Mouse (Mus musculus) kidney, embryonic 15.5 days (tissue): Measurements from ENCODE around the gene 4930507D05Rik. TPM values are rescaled to one million over a fixed set of nuclear protein-coding genes. Genes with fewer than 3 reads are reported as not detected.
A peak's percentile ranks its signal among the peaks of the same experiment; 100 is the strongest.
"Not testable (repeated sequence)": the region's sequence is repeated elsewhere in the genome, so short reads cannot be mapped to it uniquely, and the experiment has no call there.

Experiments
- ATAC-seq: fragments of 200-750 bp; cut with Nextera tagmentation; replicated peaks from 2 replicates; pipeline ENCODE4 v1.8.0; 2017; ENCODE audit warnings: moderate TSS enrichment; ENCODE audit not compliant: low FRiP score
- H3K27ac ChIP-seq: fragments of 300-500 bp; sonication (generic); 2 replicates; pipeline ENCODE4 v1.5.1; 2015; ENCODE audit warnings: mild to moderate bottlenecking, inconsistent platforms
- H3K27me3 ChIP-seq: fragments of 300-500 bp; sonication (generic); 2 replicates; pipeline ENCODE4 v1.6.1; 2015; ENCODE audit warnings: inconsistent platforms
- H3K36me3 ChIP-seq: fragments of 300-500 bp; sonication (generic); 2 replicates; pipeline ENCODE4 v1.6.1; 2015; ENCODE audit warnings: inconsistent platforms
- H3K4me1 ChIP-seq: fragments of 300-500 bp; sonication (generic); 2 replicates; pipeline ENCODE4 v1.6.1; 2015; ENCODE audit warnings: inconsistent platforms
- H3K4me2 ChIP-seq: fragments of 300-500 bp; sonication (generic); 2 replicates; pipeline ENCODE4 v1.6.1; 2015; ENCODE audit warnings: moderate library complexity, mild to moderate bottlenecking, inconsistent platforms
- H3K4me3 ChIP-seq: fragments of 300-500 bp; sonication (generic); replicated peaks from 2 replicates; pipeline ENCODE4 v1.5.1; 2015; ENCODE audit warnings: mild to moderate bottlenecking, inconsistent platforms
- H3K9ac ChIP-seq: fragments of 300-500 bp; sonication (generic); 2 replicates; pipeline ENCODE4 v1.6.1; 2015; ENCODE audit warnings: mild to moderate bottlenecking, inconsistent platforms
- H3K9me3 ChIP-seq: fragments of 300-500 bp; sonication (generic); replicated peaks from 2 replicates; pipeline ENCODE4 v1.6.1; 2016; ENCODE audit warnings: inconsistent platforms
- WGBS: fragments of 180-500 bp; shearing (Covaris S2); methylation state at CpG from one replicate; pipeline ENCODE4 v1.1.7; 2015; ENCODE audit warnings: mixed read lengths; 5-methylcytosine and 5-hydroxymethylcytosine counted together
- polyA plus RNA-seq: library from polyadenylated mRNA; unstranded; fragments of >200 nt; fragmentation: Nextera tagmentation; extraction: Ambion mirVana; gene quantifications from 2 replicates; pipeline ENCODE4 v1.2.1, GENCODE M21; 2015

Gene 4930507D05Rik
- polyA plus RNA-seq, 1 experiment from 2014 or later: 0.71 TPM

GRCm38 (mm10) chr10:62421127-62421526, 28.2 kb upstream of the 4930507D05Rik start:
- Histone ChIP-seq H3K4me2 (no peak overlapping the region), H3K27me3 (no peaks in the 10 kb centered on the region), H3K27ac (no peak overlapping the region), H3K9me3 (no peaks in the 10 kb centered on the region), H3K9ac (no peak overlapping the region), H3K36me3 (no peaks in the 10 kb centered on the region), H3K4me3 (no peak overlapping the region), H3K4me1 (peaks cover 18% of the 10 kb centered on the region)
- WGBS: 85% methylated on average over 3 of the region's 3 CpGs
- no peak for ATAC-seq

- H3K9me3 ChIP-seq: no peaks in the 10 kb centered on the region
- no peak within 1 kb of the TSS for H3K9ac ChIP-seq
- WGBS: 53% methylated on average over 15 of the region's 15 CpGs
- no peak within 1 kb of the TSS for H3K4me3 ChIP-seq
- ATAC-seq: peak; percentile 53
- H3K4me1 ChIP-seq: peaks cover 18% of the 10 kb centered on the region
- no peaks in the 10 kb centered on the region for H3K27me3 ChIP-seq
- H3K36me3 ChIP-seq: no peaks in the 10 kb centered on the region
- peak within 1 kb of the TSS; percentile 16; the same call in 1 of the 2 replicates for H3K4me2 ChIP-seq
- no peak within 1 kb of the TSS for H3K27ac ChIP-seq
Observed at GRCm38 (mm10) chr10:62422255-62422654, 27.0 kb upstream of the 4930507D05Rik start, which contains the start of gene Hkdc1. Gene Hkdc1, minus strand, starts transcription at chr10:62422491.

- Histone ChIP-seq H3K4me2 (no peak overlapping the region), H3K36me3 (peaks cover 27% of the 10 kb centered on the region), H3K4me3 (no peak overlapping the region), H3K9me3 (no peaks in the 10 kb centered on the region), H3K4me1 (peaks cover 13% of the 10 kb centered on the region; the same call in 1 of the 2 replicates), H3K27me3 (no peaks in the 10 kb centered on the region), H3K9ac (no peak overlapping the region), H3K27ac (peak overlapping the region; percentile 41)
- no peak; the same call in 1 of the 2 replicates for ATAC-seq
- 47% methylated on average over 9 of the region's 9 CpGs for WGBS
Observed at GRCm38 (mm10) chr10:62425081-62425871, 24.0 kb upstream of the 4930507D05Rik start.

DNA sequence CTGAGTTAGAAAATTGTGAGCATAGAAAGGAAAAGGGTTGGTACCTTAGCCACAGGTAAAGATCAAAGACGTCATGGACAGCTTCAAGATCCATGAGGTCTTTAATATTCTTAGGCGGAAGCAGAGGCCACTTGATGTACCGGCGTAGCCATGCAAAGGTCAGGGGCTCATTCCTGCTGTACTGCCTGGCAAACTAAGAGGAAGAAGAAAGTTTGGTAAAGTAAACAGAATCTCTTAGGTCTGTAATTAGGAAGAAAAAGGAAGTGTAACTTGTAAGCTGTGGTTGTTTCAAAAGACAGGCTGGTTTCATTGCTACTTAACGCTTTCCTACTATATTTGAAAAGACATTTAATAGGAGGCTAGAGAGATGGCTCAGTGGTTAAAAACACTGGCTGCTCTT, 18.9 kb upstream of the 4930507D05Rik start:
- Histone ChIP-seq H3K27ac (no peak overlapping the region), H3K9ac (no peak overlapping the region), H3K4me3 (no peak overlapping the region), H3K9me3 (no peaks in the 10 kb centered on the region), H3K27me3 (no peaks in the 10 kb centered on the region), H3K36me3 (peaks cover 78% of the 10 kb centered on the region), H3K4me2 (no peak overlapping the region), H3K4me1 (peaks cover 3% of the 10 kb centered on the region; the same call in 1 of the 2 replicates)
- no peak for ATAC-seq
- 95% methylated on average over 5 of the region's 5 CpGs for WGBS

- peaks cover 17% of the 10 kb centered on the region for H3K4me1 ChIP-seq
- H3K9ac ChIP-seq: peak overlapping the region; percentile 95; the same call in 1 of the 2 replicates
- H3K4me2 ChIP-seq: peak overlapping the region; percentile 61
- H3K27ac ChIP-seq: peak overlapping the region; percentile 88
- H3K27me3 ChIP-seq: no peaks in the 10 kb centered on the region
- H3K9me3 ChIP-seq: no peaks in the 10 kb centered on the region
- ATAC-seq: peak; percentile 47
- peak overlapping the region; percentile 83 for H3K4me3 ChIP-seq
- WGBS: 38% methylated on average over 18 of the region's 18 CpGs
- H3K36me3 ChIP-seq: peaks cover 23% of the 10 kb centered on the region
Observed at GRCm38 (mm10) chr10:62450280-62450640, 971 bp downstream of the 4930507D05Rik start.

GRCm38 (mm10) chr10:62452001-62452400, 2.7 kb downstream of the 4930507D05Rik start:
- H3K27me3 ChIP-seq, H3K4me3 ChIP-seq, ATAC-seq, H3K27ac ChIP-seq, H3K4me2 ChIP-seq, H3K9me3 ChIP-seq, H3K9ac ChIP-seq: not testable (repeated sequence)
- Histone ChIP-seq H3K36me3 (peaks cover 21% of the 10 kb centered on the region), H3K4me1 (peaks cover 17% of the 10 kb centered on the region)
- WGBS: 69% methylated on average over 11 of the region's 11 CpGs

DNA sequence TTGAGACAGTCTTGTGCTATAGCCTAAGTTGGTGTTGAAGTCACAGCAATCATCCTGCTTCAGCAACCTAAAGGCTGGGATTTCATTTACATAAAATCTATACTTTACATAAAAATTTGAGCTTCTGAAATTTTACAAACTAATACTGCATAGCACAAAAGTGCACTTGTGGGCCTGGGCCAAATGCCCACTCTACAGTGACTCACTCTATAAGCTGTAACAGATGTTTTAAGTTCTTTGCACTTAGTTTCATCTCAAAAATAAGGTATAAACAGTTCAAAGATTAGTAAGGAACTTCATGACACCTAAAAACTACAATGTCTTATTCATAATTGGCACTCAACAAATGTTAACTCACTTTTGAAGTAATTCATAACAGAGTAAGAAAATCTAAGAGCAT, 12.0 kb downstream of the 4930507D05Rik start:
- H3K27me3 ChIP-seq: no peaks in the 10 kb centered on the region
- no peaks in the 10 kb centered on the region for H3K9me3 ChIP-seq
- no peak overlapping the region for H3K9ac ChIP-seq
- no peaks in the 10 kb centered on the region for H3K4me1 ChIP-seq
- no peak overlapping the region for H3K27ac ChIP-seq
- no peak overlapping the region for H3K4me2 ChIP-seq
- peaks cover 71% of the 10 kb centered on the region for H3K36me3 ChIP-seq
- no peak overlapping the region for H3K4me3 ChIP-seq
- no peak for ATAC-seq

GRCm38 (mm10) chr10:62469736-62470135, 20.4 kb downstream of the 4930507D05Rik start:
- Histone ChIP-seq H3K4me2 (no peak overlapping the region), H3K27me3 (no peaks in the 10 kb centered on the region), H3K4me1 (no peaks in the 10 kb centered on the region), H3K4me3 (no peak overlapping the region), H3K27ac (no peak overlapping the region), H3K36me3 (peaks cover 33% of the 10 kb centered on the region), H3K9ac (no peak overlapping the region), H3K9me3 (no peaks in the 10 kb centered on the region)
- ATAC-seq: no peak
- 93% methylated on average over 4 of the region's 4 CpGs for WGBS

- Histone ChIP-seq H3K9me3 (no peaks in the 10 kb centered on the region), H3K27me3 (no peaks in the 10 kb centered on the region), H3K36me3 (peaks cover 35% of the 10 kb centered on the region), H3K9ac (no peak overlapping the region), H3K27ac (no peak overlapping the region), H3K4me1 (no peaks in the 10 kb centered on the region), H3K4me3 (no peak overlapping the region), H3K4me2 (no peak overlapping the region)
- WGBS: 64% methylated on average over 5 of the region's 5 CpGs
- ATAC-seq: no peak
Observed at GRCm38 (mm10) chr10:62471105-62471504, 21.8 kb downstream of the 4930507D05Rik start.

- ATAC-seq: no peak
- Histone ChIP-seq H3K9me3 (no peaks in the 10 kb centered on the region), H3K4me3 (no peak overlapping the region), H3K27ac (no peak overlapping the region), H3K27me3 (no peaks in the 10 kb centered on the region), H3K4me1 (0 out of 2 replicates have a peak, but pooled peaks cover 4% of the 10 kb centered on the region), H3K9ac (no peak overlapping the region), H3K4me2 (no peak overlapping the region), H3K36me3 (peaks cover 16% of the 10 kb centered on the region)
- 87% methylated on average over 10 of the region's 10 CpGs for WGBS
Observed at GRCm38 (mm10) chr10:62474944-62475343, 25.7 kb downstream of the 4930507D05Rik start.

DNA sequence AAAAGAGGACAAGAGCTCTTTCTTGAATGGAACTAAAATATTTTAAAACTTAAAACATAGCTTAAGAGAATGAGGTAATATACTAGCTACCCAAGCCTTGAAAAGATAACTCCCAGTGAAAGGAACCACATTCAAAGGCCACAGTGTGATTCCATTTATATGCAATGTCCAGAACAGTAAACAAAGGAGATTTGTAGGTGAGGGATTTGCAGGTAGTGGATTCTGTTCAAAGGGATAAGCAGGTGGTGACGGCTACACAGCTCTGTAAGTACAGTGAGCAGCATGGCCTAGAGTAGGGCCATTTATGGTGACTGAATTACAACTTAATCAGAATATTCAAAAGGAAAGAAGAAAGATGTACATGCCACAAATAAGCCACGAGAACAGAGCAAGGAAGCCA, 27.7 kb downstream of the 4930507D05Rik start:
- Histone ChIP-seq H3K27ac (no peak overlapping the region), H3K36me3 (peaks cover 13% of the 10 kb centered on the region)
- WGBS: 84% methylated on average over 2 of the region's 2 CpGs

GRCm38 (mm10) chr10:62481108-62481852, 32.0 kb downstream of the 4930507D05Rik start:
- H3K36me3 ChIP-seq: peaks cover 6% of the 10 kb centered on the region
- ATAC-seq: no peak
- H3K4me2 ChIP-seq: no peak overlapping the region
- H3K27me3 ChIP-seq: no peaks in the 10 kb centered on the region
- H3K27ac ChIP-seq: no peak overlapping the region
- H3K4me1 ChIP-seq: peaks cover 16% of the 10 kb centered on the region; the same call in 1 of the 2 replicates
- 56% methylated on average over 7 of the region's 7 CpGs for WGBS
- no peak overlapping the region for H3K4me3 ChIP-seq
- no peaks in the 10 kb centered on the region for H3K9me3 ChIP-seq
- H3K9ac ChIP-seq: no peak overlapping the region

More for the DNA sequence above, 27.7 kb downstream of the 4930507D05Rik start:
- no peaks in the 10 kb centered on the region for H3K9me3 ChIP-seq
- H3K4me1 ChIP-seq: 0 out of 2 replicates have a peak, but pooled peaks cover 11% of the 10 kb centered on the region
- no peak overlapping the region for H3K4me2 ChIP-seq
- no peak for ATAC-seq
- no peak overlapping the region for H3K9ac ChIP-seq
- no peaks in the 10 kb centered on the region for H3K27me3 ChIP-seq
- no peak overlapping the region for H3K4me3 ChIP-seq
